Mouse (Mus musculus) cerebellum, adult 8-10 months (tissue): ENCODE measurements around the gene Gm3893.
"Not testable (repeated sequence)": the region's sequence is repeated elsewhere in the genome, so short reads cannot be mapped to it uniquely, and the experiment has no call there.

Source experiments
- DNase-seq: peaks from one replicate; pipeline ENCODE4 v3.0.0; 2022

The Gm3893 gene

DNA sequence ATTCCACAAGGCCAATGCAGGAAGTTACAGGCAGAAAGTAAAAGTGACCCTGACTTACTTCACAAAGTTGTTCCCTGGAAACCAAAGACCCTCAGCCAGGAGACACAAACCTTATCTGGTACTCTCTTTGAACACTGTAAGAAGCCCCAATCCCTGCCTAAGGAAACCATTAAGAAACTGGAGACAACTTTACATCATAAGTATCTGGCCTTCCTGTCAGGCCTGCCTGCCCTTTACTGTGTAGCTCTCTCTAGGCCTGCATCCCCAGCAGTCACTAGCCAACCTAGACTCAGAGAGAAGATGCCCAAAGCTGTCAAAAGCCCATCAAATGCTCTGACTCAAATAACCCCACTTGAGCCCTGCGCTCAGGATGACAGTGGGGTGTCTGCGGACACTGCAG lies at the start of gene Gm3893:
TSS of gene Gm3893 (plus strand) at position 301 of the 400 bp plus-strand sequence.
- not testable (repeated sequence) for DNase-seq

DNA sequence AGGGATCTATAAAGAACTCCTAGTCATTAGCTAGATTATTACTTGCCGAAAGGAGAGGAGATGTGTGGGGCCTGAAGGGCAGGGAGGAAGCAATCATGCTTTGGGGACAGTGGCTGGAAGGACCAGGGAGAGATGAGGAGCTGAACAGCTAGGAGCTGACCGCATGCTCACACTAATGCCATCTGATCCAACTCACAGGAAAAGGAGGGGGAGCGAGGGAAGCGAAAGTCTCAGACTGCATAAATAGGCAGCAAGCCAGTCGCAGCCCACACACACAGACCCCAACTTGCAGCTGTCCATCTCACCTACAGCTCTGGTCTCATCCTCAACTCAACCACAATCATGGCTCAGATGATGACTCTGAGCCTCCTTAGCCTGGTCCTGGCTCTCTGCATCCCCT lies 23.5 kb downstream of the Gm3893 start, which contains the start of gene Gm13304:
TSS of gene Gm13304 (plus strand) at position 301 of the 400 bp plus-strand sequence.
- DNase-seq, result not testable (repeated sequence)
